Mouse (Mus musculus) neural tube, embryonic 14.5 days (tissue): ENCODE results near the gene Idua. TPM values are rescaled to one million over a fixed set of nuclear protein-coding genes. Genes with fewer than 3 reads are reported as not detected.
A peak's percentile ranks its signal among the peaks of the same experiment; 100 is the strongest.

Experiments used
- ATAC-seq: fragments of 200-750 bp; cut with Nextera tagmentation; 2 replicates; pipeline ENCODE4 v1.8.0; 2017; ENCODE audit warnings: low read depth, mild to moderate bottlenecking, moderate TSS enrichment, moderate library complexity
- H3K27ac ChIP-seq: fragments of 300-500 bp; sonication (generic); 2 replicates; pipeline ENCODE4 v1.5.1; 2014; ENCODE audit warnings: low read depth, mild to moderate bottlenecking, control low read depth, low read length, moderate library complexity, mixed read lengths
- H3K27me3 ChIP-seq: fragments of 300-500 bp; sonication (generic); 2 replicates; pipeline ENCODE4 v1.6.1; 2014; ENCODE audit warnings: low read length; ENCODE audit not compliant: control insufficient read depth, insufficient read depth
- H3K36me3 ChIP-seq: fragments of 300-500 bp; sonication (generic); 2 replicates; pipeline ENCODE4 v1.6.1; 2014; ENCODE audit warnings: low read length, mixed read lengths; ENCODE audit not compliant: control insufficient read depth, insufficient read depth
- H3K4me1 ChIP-seq: fragments of 300-500 bp; sonication (generic); 2 replicates; pipeline ENCODE4 v1.6.1; 2014; ENCODE audit warnings: low read length; ENCODE audit not compliant: control insufficient read depth, insufficient read depth
- H3K4me2 ChIP-seq: fragments of 300-500 bp; sonication (generic); 2 replicates; pipeline ENCODE4 v1.6.1; 2014; ENCODE audit warnings: mild to moderate bottlenecking, low read depth, low read length, control low read depth
- H3K4me3 ChIP-seq: fragments of 300-500 bp; sonication (generic); 2 replicates; pipeline ENCODE4 v1.5.1; 2014; ENCODE audit warnings: low read depth, low read length, control low read depth, mixed read lengths
- H3K9ac ChIP-seq: fragments of 300-500 bp; sonication (generic); replicated peaks from 2 replicates; pipeline ENCODE4 v1.6.1; 2014; ENCODE audit warnings: low read depth, mild to moderate bottlenecking, control low read depth, low read length, mixed read lengths
- H3K9me3 ChIP-seq: fragments of 300-500 bp; sonication (generic); 2 replicates; pipeline ENCODE4 v1.6.1; 2016; ENCODE audit warnings: low read length; ENCODE audit not compliant: control insufficient read depth
- WGBS: fragments of 180-500 bp; shearing (Covaris S2); extraction: QIAGEN DNeasy Blood & Tissue Kit; methylation state at CpG from one replicate; pipeline ENCODE4 v1.1.7; 2014; 5-methylcytosine and 5-hydroxymethylcytosine counted together
- polyA plus RNA-seq: library from polyadenylated mRNA; unstranded; fragments of >200 nt; fragmentation: Nextera tagmentation; extraction: Ambion mirVana; gene quantifications from 2 replicates; pipeline ENCODE4 v1.2.1, GENCODE M21; 2014

Gene Idua
- polyA plus RNA-seq, 1 experiment from 2014 or later, result 12.2 TPM

DNA sequence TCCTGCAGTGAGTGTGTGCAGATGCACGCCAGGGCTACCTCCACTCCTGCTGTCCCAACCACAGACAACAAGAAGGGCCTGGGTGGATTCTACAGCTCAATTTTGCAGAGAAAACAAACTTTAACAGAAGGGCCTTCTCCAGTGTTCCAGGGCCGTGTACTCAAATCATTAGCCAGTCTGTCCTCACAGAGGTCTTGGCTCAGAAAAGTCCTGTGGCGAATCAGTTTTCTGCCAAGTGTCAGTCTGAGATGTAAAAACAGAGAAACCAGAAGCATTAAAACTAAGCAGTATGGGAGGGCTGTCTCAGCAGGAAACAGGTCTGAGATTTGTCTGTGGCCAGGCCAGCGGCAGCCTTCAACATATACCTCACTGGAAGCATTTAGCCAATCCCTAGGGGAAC lies 57.9 kb downstream of the Idua start:
- Histone ChIP-seq H3K4me2 (no peak overlapping the region), H3K4me1 (no peaks in the 10 kb centered on the region), H3K36me3 (no peaks in the 10 kb centered on the region), H3K9ac (no peak overlapping the region), H3K4me3 (no peak overlapping the region), H3K27me3 (no peaks in the 10 kb centered on the region), H3K9me3 (no peaks in the 10 kb centered on the region), H3K27ac (no peak overlapping the region; the same call in 1 of the 2 replicates)
- no peak for ATAC-seq
- 24% methylated on average over 4 of the region's 4 CpGs for WGBS

GRCm38 (mm10) chr5:108719761-108720160 lies 59.6 kb downstream of the Idua start:
- Histone ChIP-seq H3K36me3 (no peaks in the 10 kb centered on the region), H3K27ac (no peak overlapping the region), H3K4me1 (no peaks in the 10 kb centered on the region), H3K9ac (no peak overlapping the region), H3K4me3 (no peak overlapping the region), H3K9me3 (no peaks in the 10 kb centered on the region), H3K27me3 (no peaks in the 10 kb centered on the region), H3K4me2 (no peak overlapping the region)
- WGBS, result 78% methylated on average over 7 of the region's 7 CpGs
- ATAC-seq, result no peak

- Histone ChIP-seq H3K27ac (no peak overlapping the region), H3K4me1 (no peaks in the 10 kb centered on the region), H3K4me3 (no peak overlapping the region), H3K27me3 (no peaks in the 10 kb centered on the region), H3K4me2 (no peak overlapping the region), H3K9ac (no peak overlapping the region), H3K36me3 (no peaks in the 10 kb centered on the region), H3K9me3 (no peaks in the 10 kb centered on the region)
- WGBS, result 78% methylated on average over 2 of the region's 2 CpGs
- ATAC-seq, result no peak
Observed at GRCm38 (mm10) chr5:108724006-108724405, 63.9 kb downstream of the Idua start.

GRCm38 (mm10) chr5:108726557-108727248 lies 66.6 kb downstream of the Idua start:
- no peaks in the 10 kb centered on the region for H3K36me3 ChIP-seq
- H3K9me3 ChIP-seq, result no peaks in the 10 kb centered on the region
- WGBS, result 22% methylated on average over 5 of the region's 5 CpGs
- ATAC-seq, result peak; percentile 92
- no peak overlapping the region for H3K9ac ChIP-seq
- no peak overlapping the region for H3K4me2 ChIP-seq
- H3K27me3 ChIP-seq, result no peaks in the 10 kb centered on the region
- no peaks in the 10 kb centered on the region for H3K4me1 ChIP-seq
- H3K27ac ChIP-seq, result no peak overlapping the region; the same call in 1 of the 2 replicates
- H3K4me3 ChIP-seq, result no peak overlapping the region

- Histone ChIP-seq H3K27ac (no peak overlapping the region), H3K36me3 (no peaks in the 10 kb centered on the region), H3K27me3 (no peaks in the 10 kb centered on the region), H3K4me3 (no peak overlapping the region), H3K9ac (no peak overlapping the region), H3K9me3 (no peaks in the 10 kb centered on the region), H3K4me2 (no peak overlapping the region), H3K4me1 (no peaks in the 10 kb centered on the region)
- no peak for ATAC-seq
- 90% methylated on average over 1 of the region's 1 CpGs for WGBS
Observed at GRCm38 (mm10) chr5:108727425-108727824, 67.3 kb downstream of the Idua start.

Other genes starting within 250 kb of the Idua start
- gene Atp5k, start 225.9 kb upstream of the Idua start, polyA plus RNA-seq, result 390 and 448 TPM in 2 replicates
- gene Mfsd7a, start 211.4 kb upstream of the Idua start, polyA plus RNA-seq, result 0.14 TPM in 1 of 2 replicates, not detected in the other
- 33.9 and 37.8 TPM in 2 replicates for gene Pcgf3, start 199.1 kb upstream of the Idua start, polyA plus RNA-seq
- gene Cplx1, start 110.3 kb upstream of the Idua start, polyA plus RNA-seq, result 205 and 253 TPM in 2 replicates
- 42.4 and 49.9 TPM in 2 replicates for gene Gak, start 30.6 kb upstream of the Idua start, polyA plus RNA-seq
- gene Tmem175, start 30.6 kb upstream of the Idua start, polyA plus RNA-seq, result 29.4 and 30.8 TPM in 2 replicates
- gene Dgkq, start 9.3 kb downstream of the Idua start, polyA plus RNA-seq, result 25.5 and 28.7 TPM in 2 replicates
- 2.6 and 3.3 TPM in 2 replicates for gene Slc26a1, start 15.2 kb downstream of the Idua start, polyA plus RNA-seq
- gene Fgfrl1, start 32.1 kb downstream of the Idua start, polyA plus RNA-seq, result 6.5 and 7.0 TPM in 2 replicates
- gene Rnf212, start 114.7 kb downstream of the Idua start, polyA plus RNA-seq, result not detected in 2 replicates
- not detected in 2 replicates for gene Tmed11, start 135.0 kb downstream of the Idua start, polyA plus RNA-seq
- gene Vmn2r8, start 148.5 kb downstream of the Idua start, polyA plus RNA-seq, result not detected in 2 replicates
- gene Vmn2r9, start 192.3 kb downstream of the Idua start, polyA plus RNA-seq, result not detected in 2 replicates